In the genomic region with DNA sequence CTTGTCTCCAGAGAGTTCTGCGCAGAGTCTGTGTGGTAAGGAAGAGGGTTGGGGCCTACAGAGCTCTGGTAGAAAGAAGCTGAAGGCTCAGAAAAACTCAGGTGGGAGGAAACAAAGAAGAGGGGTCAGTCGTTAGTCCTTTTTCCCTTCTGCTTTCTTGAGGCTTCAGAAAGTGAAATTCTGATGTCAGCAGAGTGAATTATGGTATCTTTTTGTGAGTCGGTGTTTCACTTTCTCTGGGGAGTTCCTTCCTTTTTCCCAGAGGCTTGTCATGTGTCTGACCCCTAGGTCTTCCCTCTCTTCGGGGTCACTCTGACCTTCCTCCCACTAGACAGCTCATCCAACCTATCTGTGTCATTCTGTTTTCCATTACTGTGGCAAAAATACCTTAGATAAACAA, we compare ENCODE assay signal across 18 mouse cellular contexts.
DNase-seq lines count a peak whose midpoint lies in the region; ATAC-seq and TF ChIP-seq lines count a peak whose summit lies in the region.
"Had no signal": no experiment of that assay in that cellular context is flagged by ENCODE, and none has a peak within 500 bp of the region (broad histone marks: within the 10 kb centered on the region; RNA-seq: fewer than 3 reads in every experiment).

No protein-coding gene starts in this region.

- no peak for TF ChIP-seq CTCF in liver, postnatal 0 days (IDR thresholded peaks at IDR 0.05; ENCODE audit: low read depth)

- DNase-seq in liver, postnatal 0 days = no peak
- DNase-seq in liver = no peak
- no peak for DNase-seq in left cerebral cortex, postnatal 10 days (ENCODE audit: extremely low spot score in 1 of 2, low spot score in 2 of 2)
- DNase-seq in frontal cortex, postnatal 25 days (ENCODE audit: low spot score in 2 of 2) = no peak
- DNase-seq: adrenal gland, adult 8-10 months; cerebellum, adult 11-12 months; cerebellum, postnatal 14 days; gastrocnemius, postnatal 10 days; heart, postnatal 36 days had no signal

- H3K9me3 ChIP-seq in liver, postnatal 0 days (ENCODE audit: low read length) = no peaks in the 10 kb centered on the region
- H3K9me3 ChIP-seq: embryonic facial prominence, embryonic 12.5 days; forebrain, embryonic 15.5 days; G1E; heart, embryonic 13.5 days; hindbrain, embryonic 12.5 days had no signal

- H3K36me3 ChIP-seq in liver, postnatal 0 days (replicated peaks; ENCODE audit: insufficient read depth, low read length) = no peaks in the 10 kb centered on the region
- H3K36me3 ChIP-seq: embryonic facial prominence, embryonic 12.5 days; forebrain, embryonic 15.5 days; G1E; heart, embryonic 13.5 days; hindbrain, embryonic 12.5 days had no signal

- H3K27me3 ChIP-seq in liver, postnatal 0 days (ENCODE audit: insufficient read depth, low read length) = no peaks in the 10 kb centered on the region
- H3K27me3 ChIP-seq: embryonic facial prominence, embryonic 12.5 days; forebrain, embryonic 15.5 days; heart, embryonic 13.5 days; hindbrain, embryonic 12.5 days had no signal

- WGBS in liver, postnatal 0 days (ENCODE audit: insufficient replicate concordance) = 37% methylated on average over 4 of the region's 4 CpGs

- no peak overlapping the region for H3K4me3 ChIP-seq in liver, postnatal 0 days (ENCODE audit: low read depth, low read length)
- H3K4me3 ChIP-seq: embryonic facial prominence, embryonic 12.5 days; forebrain, embryonic 15.5 days; heart, embryonic 13.5 days; hindbrain, embryonic 12.5 days had no signal

- TF ChIP-seq EP300 in liver, postnatal 0 days (IDR thresholded peaks at IDR 0.05; ENCODE audit: low read depth) = no peak

- peak; percentile 29; the same call in 1 of the 2 replicates for ATAC-seq in liver, postnatal 0 days
- ATAC-seq in granulocyte monocyte progenitor cell, adult 5-6 weeks (replicated peaks; ENCODE audit: poor library complexity, severe bottlenecking) = peak; percentile 94
- peak; percentile 65 for ATAC-seq in megakaryocyte progenitor cell, adult 5-6 weeks (replicated peaks; ENCODE audit: poor library complexity)
- ATAC-seq: forebrain, embryonic 15.5 days; hindbrain, embryonic 16.5 days; inflammation-experienced regulatory T-cells, adult 6 months had no signal

- H3K27ac ChIP-seq in liver, postnatal 0 days (ENCODE audit: low read depth) = no peak overlapping the region
- H3K27ac ChIP-seq: embryonic facial prominence, embryonic 12.5 days; forebrain, embryonic 15.5 days; heart, embryonic 13.5 days; hindbrain, embryonic 12.5 days had no signal

- no peak overlapping the region for H3K9ac ChIP-seq in liver, postnatal 0 days (replicated peaks)
- H3K9ac ChIP-seq: embryonic facial prominence, embryonic 12.5 days; forebrain, embryonic 15.5 days; heart, embryonic 13.5 days; hindbrain, embryonic 12.5 days had no signal

- H3K4me1 ChIP-seq in liver, postnatal 0 days (ENCODE audit: insufficient read depth) = no peaks in the 10 kb centered on the region
- H3K4me1 ChIP-seq: embryonic facial prominence, embryonic 12.5 days; forebrain, embryonic 15.5 days; heart, embryonic 13.5 days; hindbrain, embryonic 12.5 days had no signal

- intact Hi-C loops in left cerebral cortex, postnatal 10 days (cut with DNase I) = no loop called here

- H3K4me2 ChIP-seq in liver, postnatal 0 days (ENCODE audit: low read depth, low read length) = no peak overlapping the region
- H3K4me2 ChIP-seq: embryonic facial prominence, embryonic 12.5 days; forebrain, embryonic 15.5 days; heart, embryonic 13.5 days; hindbrain, embryonic 12.5 days had no signal

Comparison
In these comparisons a context has a peak if more than half of its experiments do, and no peak if none do; other contexts are left out.
1. ATAC-seq: peak in every context shown above with its lines; median percentile 94 in granulocyte monocyte progenitor cell, adult 5-6 weeks; 65 in megakaryocyte progenitor cell, adult 5-6 weeks; 29 in liver, postnatal 0 days.